Mouse (Mus musculus) kidney, postnatal 10 days (tissue): ENCODE measurements at regions not wholly inside any gene's neighbourhood (a gene's known extent, or its start where the extent isn't known, plus 50 kb on each side); places are given as distances from the start of the nearest gene placed in this dataset.
"Not testable (repeated sequence)": the region's sequence is repeated elsewhere in the genome, so short reads cannot be mapped to it uniquely, and the experiment has no call there.

Experiments
- DNase-seq: peaks from one replicate; pipeline ENCODE4 v3.0.0; 2021; ENCODE audit warnings: mixed read lengths

GRCm38 (mm10) chr1:95397188-95397587 is 83.8 kb downstream of the Fam174a start:
- peak; percentile 7 for DNase-seq

DNA sequence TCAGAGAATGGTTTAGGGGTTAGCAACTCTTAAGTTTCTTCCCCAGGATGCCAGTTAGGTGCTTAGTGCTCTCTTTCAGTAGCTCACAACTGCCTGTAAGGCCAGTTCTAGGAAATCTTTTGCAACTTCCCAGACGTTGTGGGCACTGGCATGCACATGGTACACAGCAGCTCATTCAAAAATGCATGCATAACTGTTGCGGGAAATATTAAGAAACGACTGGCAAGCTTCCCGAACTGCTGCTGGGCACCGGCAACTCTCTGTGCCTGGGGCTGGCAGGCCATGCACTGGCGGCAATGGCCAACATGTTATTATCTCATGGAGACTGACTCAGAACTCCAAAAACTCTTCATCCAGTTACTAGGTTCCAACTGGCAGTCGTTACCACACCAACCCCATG is 86.3 kb downstream of the Fam174a start:
- no peak for DNase-seq

GRCm38 (mm10) chr1:95422253-95422652 is 108.8 kb downstream of the Fam174a start:
- no peak for DNase-seq

DNA sequence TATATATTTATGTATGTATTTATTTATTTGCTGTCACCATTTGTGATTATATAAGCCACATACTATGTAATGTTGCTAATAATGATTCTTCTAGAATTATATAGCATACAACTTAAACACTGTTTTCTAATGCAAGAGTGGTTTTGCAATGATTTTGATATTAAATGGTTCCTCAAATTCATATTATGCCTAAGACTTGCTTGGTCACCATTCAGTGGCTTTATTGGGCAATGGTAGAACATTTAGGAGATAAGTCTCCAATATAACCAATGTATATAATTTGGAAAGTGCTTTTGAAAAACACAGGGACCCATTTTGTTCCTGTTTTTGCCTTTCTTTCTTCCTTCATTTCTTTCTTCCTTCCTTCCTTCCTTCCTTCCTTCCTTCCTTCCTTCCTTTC is 112.0 kb downstream of the Fam174a start:
- DNase-seq, result no peak

GRCm38 (mm10) chr1:95437155-95437554 is 123.7 kb downstream of the Fam174a start:
- DNase-seq, result no peak

GRCm38 (mm10) chr1:95445541-95445940 is 132.1 kb downstream of the Fam174a start:
- no peak for DNase-seq

DNA sequence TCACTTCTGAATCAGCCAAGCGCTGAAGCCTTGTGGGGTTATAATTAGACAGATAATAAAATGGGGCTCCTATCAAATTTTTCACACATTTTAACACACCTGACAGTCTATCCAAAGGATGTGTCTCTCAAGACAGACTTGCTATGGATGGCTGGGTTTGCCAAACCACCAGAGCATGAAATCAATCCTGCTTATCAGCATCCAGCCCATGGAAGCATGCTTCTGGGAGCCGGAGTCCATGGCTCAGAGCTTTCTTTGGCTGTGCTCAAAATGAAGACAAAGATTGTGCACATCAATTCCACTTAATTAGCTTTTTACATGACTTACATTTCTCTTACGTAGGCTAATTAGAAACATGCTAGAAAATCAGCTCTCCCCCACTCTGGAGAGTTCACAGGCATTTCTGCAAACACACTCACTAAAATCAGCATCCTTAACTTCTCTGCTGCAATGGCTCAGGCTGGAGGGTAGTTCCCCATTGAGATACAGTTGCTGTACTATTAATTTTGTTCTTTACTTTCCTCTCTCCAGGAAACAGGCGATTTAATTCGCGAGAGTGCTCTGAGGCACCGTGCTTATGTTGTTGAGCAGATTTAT is 135.6 kb downstream of the Fam174a start:
- DNase-seq, result no peak

GRCm38 (mm10) chr1:95450920-95451332 is 137.5 kb downstream of the Fam174a start:
- no peak for DNase-seq

DNA sequence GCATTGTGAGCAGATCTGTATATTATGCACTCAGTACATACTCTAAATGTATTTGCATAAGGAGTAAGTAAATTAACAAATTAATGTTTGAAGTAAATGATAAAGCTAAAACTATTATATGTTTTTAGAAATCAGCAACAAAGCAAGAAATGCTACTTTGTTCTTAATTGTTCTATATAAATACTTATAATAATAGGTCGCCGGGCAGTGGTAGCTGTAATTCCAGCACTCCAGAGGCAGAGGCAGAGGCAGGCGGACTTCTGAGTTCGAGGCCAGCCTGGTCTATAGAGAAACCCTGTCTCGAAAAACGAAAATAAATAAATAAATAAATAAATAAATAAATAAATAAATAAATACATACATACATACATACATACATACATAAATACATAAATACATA is 138.3 kb downstream of the Fam174a start:
- DNase-seq, result peak; percentile 81

GRCm38 (mm10) chr1:95454246-95454645 is 140.8 kb downstream of the Fam174a start:
- DNase-seq, result no peak

DNA sequence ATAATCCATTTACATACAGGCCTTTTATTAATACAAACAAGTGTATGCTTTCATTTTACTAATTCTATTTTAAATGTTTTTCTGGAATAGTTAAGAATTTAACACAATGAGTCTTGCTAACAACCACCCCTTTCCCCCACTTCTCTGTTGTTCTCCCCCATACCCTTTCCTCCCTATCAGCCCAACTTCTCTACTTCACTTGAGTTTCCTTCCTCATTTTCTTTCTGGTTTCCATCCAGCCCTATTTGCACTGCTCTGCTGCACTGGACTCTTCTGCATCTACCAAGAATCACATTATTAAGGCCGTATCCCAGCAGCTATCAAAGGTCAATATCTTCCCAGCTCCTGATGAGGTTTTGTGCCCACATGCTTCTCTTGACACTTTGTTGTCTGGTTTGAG is 145.9 kb downstream of the Fam174a start:
- no peak for DNase-seq

- DNase-seq, result no peak
These were observed 154.7 kb downstream of the Fam174a start for GRCm38 (mm10) chr1:95468095-95468494.

GRCm38 (mm10) chr1:95468772-95469171 is 155.3 kb downstream of the Fam174a start:
- DNase-seq, result no peak

DNA sequence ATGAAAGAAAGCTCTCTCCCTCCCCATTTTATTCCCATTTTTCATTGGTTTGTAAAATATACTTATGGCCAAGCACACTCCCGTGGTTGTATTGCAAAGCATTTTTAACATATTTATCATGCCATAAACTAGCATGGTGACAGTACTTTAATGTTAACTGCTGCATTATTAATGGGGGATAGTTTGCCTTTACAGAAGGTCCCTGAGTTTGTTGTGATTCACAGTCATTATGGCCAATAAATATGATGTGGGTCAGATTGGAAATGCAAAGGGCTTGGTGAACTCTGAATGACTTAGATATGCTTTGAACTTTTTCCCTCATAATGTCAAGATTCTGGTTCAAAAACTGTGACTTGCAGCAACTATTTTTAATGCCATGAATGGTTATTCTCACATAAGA is 157.1 kb downstream of the Fam174a start:
- no peak for DNase-seq

GRCm38 (mm10) chr1:95493004-95493403 is 174.4 kb downstream of the St8sia4 start:
- DNase-seq, result no peak

DNA sequence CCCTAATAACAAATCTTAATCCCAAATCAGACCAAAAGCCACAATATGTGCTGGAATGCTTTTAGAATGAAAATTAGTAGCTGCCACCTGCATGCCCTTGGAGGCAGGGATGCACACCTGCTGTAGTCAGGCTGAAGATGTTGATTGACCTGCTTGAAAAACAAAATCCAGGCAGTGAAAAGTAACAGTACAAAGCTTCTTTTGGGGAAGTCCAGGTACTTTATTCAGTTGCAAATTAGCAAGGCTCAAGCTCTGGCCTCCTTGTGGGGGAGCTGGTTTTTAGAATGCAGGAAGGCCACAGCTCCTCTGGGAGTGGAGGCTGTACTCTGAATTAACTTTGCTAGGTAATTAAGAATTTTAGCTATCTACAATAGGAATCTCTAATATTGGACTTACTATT is 166.7 kb downstream of the St8sia4 start:
- not testable (repeated sequence) for DNase-seq

- no peak for DNase-seq
These were observed 158.7 kb downstream of the St8sia4 start for GRCm38 (mm10) chr1:95508718-95509117.

GRCm38 (mm10) chr1:95528726-95529125 is 138.6 kb downstream of the St8sia4 start:
- DNase-seq, result no peak

DNA sequence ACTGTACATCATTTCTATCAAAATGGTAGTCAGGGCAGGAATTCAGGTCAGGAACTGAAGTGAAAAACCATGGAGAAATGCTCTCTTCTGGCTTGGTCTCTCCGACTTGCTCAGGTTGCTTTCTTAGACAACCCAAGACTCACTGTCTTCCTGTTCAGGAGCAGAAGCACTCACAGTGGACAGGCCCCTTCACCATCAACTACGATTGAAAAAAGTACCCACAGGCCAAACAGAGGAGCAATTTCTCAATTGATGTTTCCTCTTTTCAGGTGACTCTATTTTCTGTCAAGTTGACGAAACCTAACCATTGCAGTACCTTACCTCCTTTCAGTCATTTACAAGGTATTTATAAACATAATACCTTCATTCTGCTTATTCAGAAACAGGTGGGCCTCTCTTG is 136.4 kb downstream of the St8sia4 start:
- DNase-seq, result no peak
